Comparison of ENCODE assay signal across 8 mouse cellular contexts in genomic region chr7:51270531-51271090, GRCm38 (mm10).
DNase-seq lines count a peak whose midpoint lies in the region; TF ChIP-seq lines count a peak whose summit lies in the region.

No protein-coding gene starts in this region.

- no peaks in the 10 kb centered on the region for H3K9me3 ChIP-seq in E14TG2a.4 (ENCODE audit: low read length)

- no peaks in the 10 kb centered on the region for H3K4me1 ChIP-seq in E14TG2a.4 (replicated peaks; ENCODE audit: low read depth, low read length)

- no peak overlapping the region for H3K4me3 ChIP-seq in E14TG2a.4 (replicated peaks; ENCODE audit: low read length)

- no peaks in the 10 kb centered on the region for H3K27me3 ChIP-seq in E14TG2a.4 (ENCODE audit: insufficient read depth, low read length)

- DNase-seq in adrenal gland, adult (ENCODE audit: inconsistent age in 2 of 2, low spot score in 1 of 2): peak; percentile 27 to 69
- DNase-seq in adrenal gland, postnatal 4 days (ENCODE audit: low spot score in 2 of 2): no peak
- peak; percentile 94 to 98 for DNase-seq in cerebellum, postnatal 10 days
- peak; percentile 5 for DNase-seq in gastrocnemius, postnatal 25 days
- peak; percentile 26 for DNase-seq in layer of hippocampus, adult 9-11 months
- peak; percentile 46 for DNase-seq in ovary, postnatal 14 days (ENCODE audit: low spot score)
- DNase-seq in thymus, postnatal 36 days: no peak

- peak; percentile 64 for TF ChIP-seq CTCF in E14TG2a.4 (conservative IDR thresholded peaks at IDR 0.05; ENCODE audit: low read length)

- no peaks in the 10 kb centered on the region for H3K36me3 ChIP-seq in E14TG2a.4 (ENCODE audit: insufficient read depth, low read length)

Comparison
In these comparisons a context has a peak if more than half of its experiments do, and no peak if none do; other contexts are left out.
1. DNase-seq: peak in adrenal gland, adult (2 of 2), cerebellum, postnatal 10 days (2 of 2), gastrocnemius, postnatal 25 days (single experiment), layer of hippocampus, adult 9-11 months (single experiment) and ovary, postnatal 14 days (single experiment); none in adrenal gland, postnatal 4 days (0 of 2) and thymus, postnatal 36 days (0 of 2).